Mouse (Mus musculus) E14TG2a.4 (cell line): ENCODE measurements around the gene Tcf19.

Source experiments
- H3K27me3 ChIP-seq: 2 replicates; pipeline ENCODE4 v1.6.1; 2014; ENCODE audit warnings: low read length, control low read depth; ENCODE audit not compliant: insufficient read depth
- H3K36me3 ChIP-seq: 2 replicates; pipeline ENCODE4 v1.6.1; 2014; ENCODE audit warnings: low read length, control low read depth; ENCODE audit not compliant: insufficient read depth
- H3K4me1 ChIP-seq: replicated peaks from 2 replicates; pipeline ENCODE4 v1.6.1; 2014; ENCODE audit warnings: low read depth, low read length, control low read depth
- H3K4me3 ChIP-seq: replicated peaks from 2 replicates; pipeline ENCODE4 v1.5.1; 2014; ENCODE audit warnings: mild to moderate bottlenecking, low read length
- H3K9me3 ChIP-seq: 2 replicates; pipeline ENCODE4 v1.6.1; 2014; ENCODE audit warnings: low read length, control low read depth
- CTCF ChIP-seq: conservative IDR thresholded peaks from 2 replicates; pipeline ENCODE4 v1.5.1; 2014; ENCODE audit warnings: low read length
- NANOG ChIP-seq: IDR thresholded peaks from 2 replicates; pipeline ENCODE4 v1.6.1; 2014; ENCODE audit warnings: borderline replicate concordance, low read length, mixed read lengths
- POU5F1 ChIP-seq: IDR thresholded peaks from 2 replicates; pipeline ENCODE4 v1.6.1; 2014; ENCODE audit warnings: low read length, borderline replicate concordance

Tcf19 gene

GRCm38 (mm10) chr17:35550871-35551270 is 34.2 kb upstream of the Tcf19 start:
- Histone ChIP-seq H3K4me3 (0 out of 2 replicates have a peak overlapping the region, but pooled peaks have one; percentile 17), H3K9me3 (no peaks in the 10 kb centered on the region), H3K36me3 (peaks cover 8% of the 10 kb centered on the region; the same call in 1 of the 2 replicates), H3K4me1 (peaks cover 78% of the 10 kb centered on the region), H3K27me3 (no peaks in the 10 kb centered on the region)
- no peak for TF ChIP-seq POU5F1
- TF ChIP-seq CTCF: no peak
- TF ChIP-seq NANOG: no peak

DNA sequence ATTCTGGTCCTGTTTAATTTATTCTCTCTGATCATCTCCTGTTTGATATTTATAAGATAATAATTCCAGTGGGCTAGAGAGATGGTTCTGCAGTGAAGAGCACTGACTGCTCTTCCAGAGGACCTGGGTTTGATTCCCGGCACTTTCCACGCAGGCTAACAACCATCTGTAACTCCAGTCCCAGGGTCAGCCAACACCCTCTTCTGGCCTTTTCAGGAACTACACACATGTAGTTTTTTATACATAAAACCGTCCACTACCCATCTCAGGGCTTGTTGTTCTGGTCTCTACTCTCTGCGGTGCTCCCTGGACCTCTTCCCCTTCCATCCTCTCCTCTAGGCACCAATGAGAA is 33.5 kb upstream of the Tcf19 start:
- peaks cover 7% of the 10 kb centered on the region; the same call in 1 of the 2 replicates for H3K36me3 ChIP-seq
- no peaks in the 10 kb centered on the region for H3K9me3 ChIP-seq
- H3K4me1 ChIP-seq: peaks cover 75% of the 10 kb centered on the region
- TF ChIP-seq CTCF (0 out of 2 replicates have a peak, but pooled peaks have one; percentile 26), POU5F1 (no peak), NANOG (no peak)
- H3K4me3 ChIP-seq: peak overlapping the region; percentile 57
- no peaks in the 10 kb centered on the region for H3K27me3 ChIP-seq

- Histone ChIP-seq H3K36me3 (peaks cover 7% of the 10 kb centered on the region; the same call in 1 of the 2 replicates), H3K4me3 (peak overlapping the region; percentile 57), H3K27me3 (no peaks in the 10 kb centered on the region), H3K4me1 (peaks cover 78% of the 10 kb centered on the region), H3K9me3 (no peaks in the 10 kb centered on the region)
- TF ChIP-seq NANOG: no peak
- TF ChIP-seq CTCF: no peak
- TF ChIP-seq POU5F1: no peak
Measured at GRCm38 (mm10) chr17:35549437-35550142, 33.0 kb upstream of the Tcf19 start.

- TF ChIP-seq NANOG (no peak), POU5F1 (no peak), CTCF (no peak)
- Histone ChIP-seq H3K4me1 (peaks cover 79% of the 10 kb centered on the region), H3K27me3 (no peaks in the 10 kb centered on the region), H3K4me3 (peak overlapping the region; percentile 41; the same call in 1 of the 2 replicates), H3K9me3 (no peaks in the 10 kb centered on the region), H3K36me3 (peaks cover 7% of the 10 kb centered on the region; the same call in 1 of the 2 replicates)
Measured at GRCm38 (mm10) chr17:35548636-35549035, 32.0 kb upstream of the Tcf19 start.

DNA sequence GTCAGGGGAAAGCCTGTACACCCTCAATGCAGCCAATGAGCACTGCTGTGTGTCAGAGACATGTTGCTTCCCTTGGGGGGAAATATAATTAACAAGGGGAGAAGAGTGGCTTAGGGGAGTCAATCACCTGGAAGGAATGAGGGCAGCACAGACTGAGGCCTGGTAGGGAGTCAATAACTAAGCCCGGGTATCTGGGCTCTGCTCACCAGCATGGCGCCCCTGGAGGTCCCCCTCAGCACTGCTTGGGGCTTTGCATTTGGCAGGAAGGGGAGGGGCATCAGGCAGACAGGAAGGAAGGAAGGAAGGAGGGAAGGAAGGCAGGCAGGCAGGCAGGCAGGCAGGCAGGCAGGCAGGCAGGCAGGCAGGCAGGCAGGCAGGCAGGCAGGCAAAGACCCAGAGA is 30.8 kb upstream of the Tcf19 start:
- TF ChIP-seq CTCF (peak; percentile 54), NANOG (no peak), POU5F1 (no peak)
- Histone ChIP-seq H3K27me3 (no peaks in the 10 kb centered on the region), H3K36me3 (no peaks in the 10 kb centered on the region), H3K4me1 (peaks cover 90% of the 10 kb centered on the region), H3K9me3 (no peaks in the 10 kb centered on the region), H3K4me3 (peak overlapping the region; percentile 53)

DNA sequence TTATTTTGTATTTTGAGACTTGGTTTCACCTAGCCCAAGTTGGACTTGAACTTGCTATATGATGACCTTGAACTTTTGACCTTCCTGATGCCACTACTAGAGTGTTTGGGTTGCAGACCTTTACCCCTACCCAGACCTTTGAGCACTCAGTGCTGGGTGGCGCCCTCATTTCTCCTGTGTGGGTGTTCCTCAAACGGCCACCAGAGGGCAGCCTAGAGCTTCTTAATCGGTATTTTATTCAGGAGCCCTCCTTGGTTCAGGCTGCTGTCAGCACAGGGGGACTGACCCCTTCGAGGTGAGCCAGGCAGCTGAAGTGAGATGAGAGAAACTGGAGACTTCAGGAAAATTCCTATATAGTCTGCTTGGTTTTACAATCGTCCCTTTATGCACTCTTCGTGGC is 28.1 kb upstream of the Tcf19 start:
- H3K36me3 ChIP-seq: no peaks in the 10 kb centered on the region
- no peak overlapping the region for H3K4me3 ChIP-seq
- TF ChIP-seq NANOG (no peak), CTCF (peak; percentile 94), POU5F1 (no peak)
- H3K9me3 ChIP-seq: no peaks in the 10 kb centered on the region
- H3K27me3 ChIP-seq: no peaks in the 10 kb centered on the region
- peaks cover 71% of the 10 kb centered on the region for H3K4me1 ChIP-seq

DNA sequence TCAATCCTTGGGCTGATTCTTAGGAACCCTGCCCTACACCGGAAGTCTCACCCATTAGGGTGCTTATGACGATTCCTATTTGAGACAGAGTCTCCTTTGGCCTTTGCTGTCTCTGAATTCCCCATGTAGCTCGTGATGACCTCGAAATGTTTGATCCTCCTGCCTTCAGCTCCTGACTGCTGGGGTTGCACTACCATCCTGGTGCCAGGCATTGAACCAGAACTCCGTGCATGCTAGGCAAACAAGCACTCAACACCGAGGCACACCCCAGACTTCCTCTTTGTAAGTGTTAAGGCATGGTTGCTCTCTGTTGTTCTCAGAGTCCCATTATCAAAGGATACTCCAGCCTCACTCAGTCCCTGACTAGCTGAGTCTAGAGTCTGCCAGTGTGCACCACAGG is 27.4 kb upstream of the Tcf19 start:
- Histone ChIP-seq H3K4me1 (peaks cover 72% of the 10 kb centered on the region), H3K36me3 (no peaks in the 10 kb centered on the region), H3K27me3 (no peaks in the 10 kb centered on the region), H3K4me3 (peak overlapping the region; percentile 49), H3K9me3 (no peaks in the 10 kb centered on the region)
- no peak for TF ChIP-seq CTCF
- no peak for TF ChIP-seq POU5F1
- TF ChIP-seq NANOG: no peak

GRCm38 (mm10) chr17:35543412-35543861 is 26.8 kb upstream of the Tcf19 start:
- peak overlapping the region; percentile 49 for H3K4me3 ChIP-seq
- H3K9me3 ChIP-seq: no peaks in the 10 kb centered on the region
- H3K36me3 ChIP-seq: no peaks in the 10 kb centered on the region
- H3K27me3 ChIP-seq: no peaks in the 10 kb centered on the region
- H3K4me1 ChIP-seq: peaks cover 71% of the 10 kb centered on the region
- TF ChIP-seq POU5F1: peak; percentile 66; the same call in 1 of the 2 replicates
- no peak for TF ChIP-seq CTCF
- no peak for TF ChIP-seq NANOG
